Mouse (Mus musculus): Measurements from ENCODE around the gene Rhag. TPM values are rescaled to one million over a fixed set of nuclear protein-coding genes. Genes with fewer than 3 reads are reported as not detected.

Rhag gene
- polyA plus RNA-seq, 1 experiment from 2014 or later, result 5.6 TPM

DNA sequence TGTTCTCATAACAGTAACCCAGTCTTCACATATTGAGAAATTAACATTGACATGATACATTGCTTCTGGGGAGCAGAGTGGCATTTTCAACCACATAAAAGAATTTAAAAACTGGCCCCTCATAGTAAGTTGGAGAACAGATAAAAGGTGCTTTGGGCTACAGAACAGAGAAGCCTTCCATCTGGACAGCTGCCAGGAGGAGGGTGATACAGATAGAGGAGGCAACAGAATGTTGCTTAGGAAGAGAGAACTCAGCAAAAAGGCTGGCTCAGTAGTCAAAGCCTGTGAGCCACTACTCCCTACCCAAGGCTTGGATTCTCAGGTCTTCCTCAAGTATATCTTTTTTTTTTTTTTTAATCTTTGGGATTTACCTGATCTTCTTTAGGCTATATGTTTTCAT, 44.1 kb downstream of the Rhag start:
- DNase-seq (ENCODE audit: low spot score), result no peak
- no peak for ATAC-seq (ENCODE audit: insufficient number of reproducible peaks, low FRiP score, low TSS enrichment, low read depth)
- H3K4me3 ChIP-seq (ENCODE audit: low read depth, low read length), result no peak overlapping the region

GRCm38 (mm10) chr17:40868952-40869747, 58.2 kb downstream of the Rhag start:
- H3K4me3 ChIP-seq (ENCODE audit: low read depth, low read length), result no peak overlapping the region
- WGBS, result 84% methylated on average over 10 of the region's 10 CpGs
- DNase-seq (ENCODE audit: low spot score) (no peak), ATAC-seq (ENCODE audit: insufficient number of reproducible peaks, low FRiP score, low TSS enrichment, low read depth) (no peak)
- no peak overlapping the region for H3K4me2 ChIP-seq (ENCODE audit: low read depth, severe bottlenecking)
- no peak overlapping the region for H3K9ac ChIP-seq (ENCODE audit: low read length)
- no peaks in the 10 kb centered on the region for H3K4me1 ChIP-seq (ENCODE audit: control insufficient read depth, insufficient read depth, low read length)
- H3K27me3 ChIP-seq (ENCODE audit: control insufficient read depth, insufficient read depth, low read length), result no peaks in the 10 kb centered on the region
- H3K27ac ChIP-seq (replicated peaks; ENCODE audit: low read depth, low read length), result no peak overlapping the region
- H3K36me3 ChIP-seq (ENCODE audit: control insufficient read depth, insufficient read depth, low read length), result no peaks in the 10 kb centered on the region
- no peaks in the 10 kb centered on the region for H3K9me3 ChIP-seq (ENCODE audit: control insufficient read depth, low read length)

More for the DNA sequence above, 44.1 kb downstream of the Rhag start:
- Histone ChIP-seq H3K4me2 (ENCODE audit: low read depth, severe bottlenecking) (no peak overlapping the region), H3K4me1 (ENCODE audit: control insufficient read depth, insufficient read depth, low read length) (no peaks in the 10 kb centered on the region), H3K9me3 (ENCODE audit: control insufficient read depth, low read length) (no peaks in the 10 kb centered on the region), H3K27me3 (ENCODE audit: control insufficient read depth, insufficient read depth, low read length) (no peaks in the 10 kb centered on the region), H3K27ac (replicated peaks; ENCODE audit: low read depth, low read length) (no peak overlapping the region), H3K36me3 (ENCODE audit: control insufficient read depth, insufficient read depth, low read length) (no peaks in the 10 kb centered on the region), H3K9ac (ENCODE audit: low read length) (no peak overlapping the region)

DNA sequence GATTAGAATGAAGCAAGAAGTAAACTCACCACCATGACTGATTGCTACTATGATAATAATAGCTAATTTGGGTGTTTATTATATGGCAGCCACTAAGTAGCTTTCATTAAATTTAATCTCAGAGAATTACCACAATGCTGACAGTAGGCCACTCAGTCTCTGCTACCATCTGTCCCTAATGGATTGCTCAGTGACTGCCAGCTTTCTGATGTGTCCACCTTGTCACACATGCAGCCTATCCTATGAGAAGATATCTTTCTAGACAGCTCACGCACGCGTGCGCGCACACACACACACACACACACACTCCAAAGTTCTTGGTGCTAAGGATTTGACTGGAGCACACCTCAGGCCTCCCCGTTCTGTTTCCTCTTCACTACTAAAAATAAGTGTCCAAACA, 61.7 kb downstream of the Rhag start:
- WGBS, result 93% methylated on average over 6 of the region's 6 CpGs
- H3K4me2 ChIP-seq (ENCODE audit: low read depth, severe bottlenecking), result no peak overlapping the region
- no peak overlapping the region for H3K27ac ChIP-seq (replicated peaks; ENCODE audit: low read depth, low read length)
- no peaks in the 10 kb centered on the region for H3K9me3 ChIP-seq (ENCODE audit: control insufficient read depth, low read length)
- no peaks in the 10 kb centered on the region for H3K27me3 ChIP-seq (ENCODE audit: control insufficient read depth, insufficient read depth, low read length)
- DNase-seq (ENCODE audit: low spot score) (no peak), ATAC-seq (ENCODE audit: insufficient number of reproducible peaks, low FRiP score, low TSS enrichment, low read depth) (no peak)
- H3K9ac ChIP-seq (ENCODE audit: low read length), result no peak overlapping the region
- no peak overlapping the region for H3K4me3 ChIP-seq (ENCODE audit: low read depth, low read length)
- H3K36me3 ChIP-seq (ENCODE audit: control insufficient read depth, insufficient read depth, low read length), result no peaks in the 10 kb centered on the region
- no peaks in the 10 kb centered on the region for H3K4me1 ChIP-seq (ENCODE audit: control insufficient read depth, insufficient read depth, low read length)

DNA sequence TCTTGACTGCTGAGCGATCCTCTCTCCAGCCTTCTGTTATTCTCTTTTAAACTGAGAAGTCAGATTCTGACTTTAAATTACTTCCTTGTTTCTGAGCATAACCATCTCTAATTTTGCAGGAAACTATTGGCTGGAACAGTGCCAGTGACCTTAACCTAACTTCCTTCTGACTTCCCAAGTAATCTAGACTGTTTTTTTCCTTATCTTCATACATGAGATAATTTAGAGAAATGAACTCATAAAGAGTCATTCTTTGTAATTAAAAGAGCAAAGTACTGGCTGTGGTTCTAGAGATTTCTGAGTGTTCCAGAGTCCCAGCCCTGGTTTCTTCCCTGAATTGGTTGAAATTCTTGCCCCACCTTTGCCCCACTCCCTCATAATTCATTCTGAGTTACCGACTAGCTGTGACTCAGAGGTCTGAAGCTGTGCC, 62.7 kb downstream of the Rhag start:
- H3K4me2 ChIP-seq (ENCODE audit: low read depth, severe bottlenecking), result no peak overlapping the region
- H3K4me1 ChIP-seq (ENCODE audit: control insufficient read depth, insufficient read depth, low read length), result no peaks in the 10 kb centered on the region
- H3K27ac ChIP-seq (replicated peaks; ENCODE audit: low read depth, low read length), result no peak overlapping the region
- DNase-seq (ENCODE audit: low spot score) (no peak), ATAC-seq (ENCODE audit: insufficient number of reproducible peaks, low FRiP score, low TSS enrichment, low read depth) (no peak)
- H3K4me3 ChIP-seq (ENCODE audit: low read depth, low read length), result no peak overlapping the region
- H3K9me3 ChIP-seq (ENCODE audit: control insufficient read depth, low read length), result no peaks in the 10 kb centered on the region
- WGBS, result 38% methylated on average over 2 of the region's 2 CpGs
- H3K9ac ChIP-seq (ENCODE audit: low read length), result no peak overlapping the region
- no peaks in the 10 kb centered on the region for H3K36me3 ChIP-seq (ENCODE audit: control insufficient read depth, insufficient read depth, low read length)
- H3K27me3 ChIP-seq (ENCODE audit: control insufficient read depth, insufficient read depth, low read length), result no peaks in the 10 kb centered on the region

GRCm38 (mm10) chr17:40874701-40875100, 63.8 kb downstream of the Rhag start:
- Histone ChIP-seq H3K27me3 (ENCODE audit: control insufficient read depth, insufficient read depth, low read length) (no peaks in the 10 kb centered on the region), H3K4me1 (ENCODE audit: control insufficient read depth, insufficient read depth, low read length) (no peaks in the 10 kb centered on the region), H3K9me3 (ENCODE audit: control insufficient read depth, low read length) (no peaks in the 10 kb centered on the region), H3K9ac (ENCODE audit: low read length) (no peak overlapping the region), H3K4me3 (ENCODE audit: low read depth, low read length) (no peak overlapping the region), H3K4me2 (ENCODE audit: low read depth, severe bottlenecking) (no peak overlapping the region), H3K36me3 (ENCODE audit: control insufficient read depth, insufficient read depth, low read length) (no peaks in the 10 kb centered on the region), H3K27ac (replicated peaks; ENCODE audit: low read depth, low read length) (no peak overlapping the region)
- ATAC-seq (ENCODE audit: insufficient number of reproducible peaks, low FRiP score, low TSS enrichment, low read depth) (no peak), DNase-seq (ENCODE audit: low spot score) (no peak)
- WGBS, result 88% methylated on average over 3 of the region's 3 CpGs

- DNase-seq (ENCODE audit: low spot score), result no peak
- no peak overlapping the region for H3K9ac ChIP-seq (ENCODE audit: low read length)
Measured at GRCm38 (mm10) chr17:40875568-40875967, 64.6 kb downstream of the Rhag start.

GRCm38 (mm10) chr17:40877741-40878140, 66.8 kb downstream of the Rhag start:
- no peak overlapping the region for H3K9ac ChIP-seq (ENCODE audit: low read length)
- H3K9me3 ChIP-seq (ENCODE audit: control insufficient read depth, low read length), result no peaks in the 10 kb centered on the region
- no peak overlapping the region for H3K4me2 ChIP-seq (ENCODE audit: low read depth, severe bottlenecking)
- DNase-seq (ENCODE audit: low spot score), result no peak
- no peaks in the 10 kb centered on the region for H3K36me3 ChIP-seq (ENCODE audit: control insufficient read depth, insufficient read depth, low read length)
- H3K4me1 ChIP-seq (ENCODE audit: control insufficient read depth, insufficient read depth, low read length), result no peaks in the 10 kb centered on the region
- no peaks in the 10 kb centered on the region for H3K27me3 ChIP-seq (ENCODE audit: control insufficient read depth, insufficient read depth, low read length)
- ATAC-seq (ENCODE audit: insufficient number of reproducible peaks, low FRiP score, low TSS enrichment, low read depth), result no peak
- H3K4me3 ChIP-seq (ENCODE audit: low read depth, low read length), result no peak overlapping the region
- WGBS, result 35% methylated on average over 3 of the region's 3 CpGs
- no peak overlapping the region for H3K27ac ChIP-seq (replicated peaks; ENCODE audit: low read depth, low read length)

More at GRCm38 (mm10) chr17:40875568-40875967, 64.6 kb downstream of the Rhag start:
- Histone ChIP-seq H3K9me3 (ENCODE audit: control insufficient read depth, low read length) (no peaks in the 10 kb centered on the region), H3K4me1 (ENCODE audit: control insufficient read depth, insufficient read depth, low read length) (no peaks in the 10 kb centered on the region), H3K27ac (replicated peaks; ENCODE audit: low read depth, low read length) (no peak overlapping the region), H3K27me3 (ENCODE audit: control insufficient read depth, insufficient read depth, low read length) (no peaks in the 10 kb centered on the region), H3K36me3 (ENCODE audit: control insufficient read depth, insufficient read depth, low read length) (no peaks in the 10 kb centered on the region), H3K4me3 (ENCODE audit: low read depth, low read length) (no peak overlapping the region), H3K4me2 (ENCODE audit: low read depth, severe bottlenecking) (no peak overlapping the region)
- ATAC-seq (ENCODE audit: insufficient number of reproducible peaks, low FRiP score, low TSS enrichment, low read depth), result no peak
- 93% methylated on average over 1 of the region's 1 CpGs for WGBS

DNA sequence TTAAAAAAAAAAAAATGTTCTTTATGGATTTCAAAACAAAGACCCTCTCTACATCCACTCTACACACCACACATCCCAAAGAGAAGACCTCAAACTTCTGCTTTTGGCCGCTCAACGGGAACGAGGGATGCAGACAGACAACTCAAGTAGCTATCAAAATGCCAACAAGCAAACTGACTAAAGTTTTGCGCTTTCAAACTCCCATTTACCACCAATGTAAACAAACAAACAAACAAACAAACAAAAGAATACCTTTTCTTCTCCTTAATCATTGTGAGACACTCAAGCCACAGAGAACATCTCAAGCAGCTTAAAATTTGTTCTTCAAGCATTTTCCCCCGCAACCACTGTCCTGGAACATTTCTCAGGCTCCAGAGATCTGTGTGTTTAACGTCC, 68.6 kb downstream of the Rhag start:
- ATAC-seq (ENCODE audit: insufficient number of reproducible peaks, low FRiP score, low TSS enrichment, low read depth), result no peak
- H3K4me2 ChIP-seq (ENCODE audit: low read depth, severe bottlenecking), result peak overlapping the region; percentile 89
- WGBS, result 5% methylated on average over 6 of the region's 6 CpGs
- no peak overlapping the region for H3K27ac ChIP-seq (replicated peaks; ENCODE audit: low read depth, low read length)
- H3K9ac ChIP-seq (ENCODE audit: low read length), result peak overlapping the region; percentile 60; the same call in 1 of the 2 replicates
- no peaks in the 10 kb centered on the region for H3K27me3 ChIP-seq (ENCODE audit: control insufficient read depth, insufficient read depth, low read length)
- peak overlapping the region; percentile 56 for H3K4me3 ChIP-seq (ENCODE audit: low read depth, low read length)
- H3K36me3 ChIP-seq (ENCODE audit: control insufficient read depth, insufficient read depth, low read length), result no peaks in the 10 kb centered on the region
- no peak for DNase-seq (ENCODE audit: low spot score)
- no peaks in the 10 kb centered on the region for H3K9me3 ChIP-seq (ENCODE audit: control insufficient read depth, low read length)
- no peaks in the 10 kb centered on the region for H3K4me1 ChIP-seq (ENCODE audit: control insufficient read depth, insufficient read depth, low read length)

Data from limb, embryonic 11.5 days (tissue).